Mouse (Mus musculus): ENCODE measurements around the gene Per2. TPM values are rescaled to one million over a fixed set of nuclear protein-coding genes. Genes with fewer than 3 reads are reported as not detected.

The Per2 gene
- total and polyA plus RNA-seq, 3 experiments, result 2.7 to 5.8 (median 4.7) TPM

DNA sequence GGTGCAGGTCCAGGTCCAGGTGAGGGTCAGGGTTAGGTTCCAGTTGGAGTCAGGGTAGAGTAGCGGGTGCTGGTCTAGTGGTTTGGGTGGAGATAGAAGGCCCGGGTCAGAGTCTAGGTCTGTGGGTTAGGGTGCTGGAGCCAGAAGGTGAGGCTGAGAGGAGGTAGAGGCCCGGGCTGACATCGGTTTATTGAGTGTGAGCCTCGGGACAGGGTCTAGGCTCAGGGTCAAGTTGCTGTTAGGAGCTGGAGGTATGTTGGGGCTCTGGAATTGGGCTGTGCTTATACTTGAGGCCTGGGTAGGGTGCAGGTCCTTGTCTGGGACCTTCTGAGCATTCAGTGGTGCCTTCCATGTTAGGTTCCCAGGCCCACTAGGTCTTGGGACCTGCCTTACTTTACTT, 36.2 kb upstream of the Per2 start:
- H3K27ac ChIP-seq (ENCODE audit: insufficient read depth, low read depth), result no peak overlapping the region
- peaks cover 3 to 26% of the 10 kb centered on the region in 2 experiments for H3K36me3 ChIP-seq (replicated peaks in 1 of 2; ENCODE audit: control insufficient read depth in 1 of 2, insufficient read depth in 1 of 2, low read length in 1 of 2)
- peak overlapping the region; percentile 77 for H3K4me2 ChIP-seq (ENCODE audit: insufficient read depth, low read depth, poor library complexity, severe bottlenecking)
- H3K9me3 ChIP-seq (replicated peaks; ENCODE audit: low read length), result no peaks in the 10 kb centered on the region
- H3K4me1 ChIP-seq (ENCODE audit: control insufficient read depth in 1 of 2, insufficient read depth in 2 of 2), result peaks cover 6 to 21% of the 10 kb centered on the region in 2 experiments
- dilution Hi-C loops (cut with MboI; ENCODE audit: extremely low pct_ligation_motif_present, extremely low pct_unique_long_range_greater_than_20kb, low sequenced_read_pairs), result no loop called here
- H3K79me2 ChIP-seq (replicated peaks; ENCODE audit: control insufficient read depth, extremely low read depth, insufficient read depth, poor library complexity, severe bottlenecking), result no peaks in the 10 kb centered on the region
- H3K4me3 ChIP-seq (replicated peaks in 1 of 3; ENCODE audit: low read depth in 2 of 3, low read length in 2 of 3, poor library complexity in 1 of 3), result peak overlapping the region; percentile 79 to 96 (median 85)
- no peak for DNase-seq (ENCODE audit: extremely low read depth)
- peaks cover 14% of the 10 kb centered on the region for H3K27me3 ChIP-seq (replicated peaks)
- in situ Hi-C loops (cut with MboI; ENCODE audit: low pct_ligation_motif_present, low pct_unique_long_range_greater_than_20kb, low sequenced_read_pairs), result no loop called here
- peak overlapping the region; percentile 66 for H3K9ac ChIP-seq (ENCODE audit: insufficient read depth, low read depth)
- TF ChIP-seq UBTF (IDR thresholded peaks at IDR 0.05; ENCODE audit: low read depth, low read length), result no peak
- no peak for TF ChIP-seq PAX5 (IDR thresholded peaks at IDR 0.05; ENCODE audit: low read length)
- no peak for TF ChIP-seq RCOR1 (conservative IDR thresholded peaks at IDR 0.05; ENCODE audit: low read depth, low read length)
- no peak for TF ChIP-seq KAT2A (IDR thresholded peaks at IDR 0.05; ENCODE audit: insufficient replicate concordance, low read length)
- TF ChIP-seq E2F4 (IDR thresholded peaks at IDR 0.05; ENCODE audit: insufficient replicate concordance, low read depth, low read length), result no peak
- no peak for TF ChIP-seq USF2 (conservative IDR thresholded peaks at IDR 0.05; ENCODE audit: low read depth, low read length)
- TF ChIP-seq ZKSCAN1 (IDR thresholded peaks at IDR 0.05; ENCODE audit: borderline replicate concordance, low read depth, low read length), result no peak
- TF ChIP-seq SMC3 (IDR thresholded peaks at IDR 0.05; ENCODE audit: low read depth, low read length), result no peak

DNA sequence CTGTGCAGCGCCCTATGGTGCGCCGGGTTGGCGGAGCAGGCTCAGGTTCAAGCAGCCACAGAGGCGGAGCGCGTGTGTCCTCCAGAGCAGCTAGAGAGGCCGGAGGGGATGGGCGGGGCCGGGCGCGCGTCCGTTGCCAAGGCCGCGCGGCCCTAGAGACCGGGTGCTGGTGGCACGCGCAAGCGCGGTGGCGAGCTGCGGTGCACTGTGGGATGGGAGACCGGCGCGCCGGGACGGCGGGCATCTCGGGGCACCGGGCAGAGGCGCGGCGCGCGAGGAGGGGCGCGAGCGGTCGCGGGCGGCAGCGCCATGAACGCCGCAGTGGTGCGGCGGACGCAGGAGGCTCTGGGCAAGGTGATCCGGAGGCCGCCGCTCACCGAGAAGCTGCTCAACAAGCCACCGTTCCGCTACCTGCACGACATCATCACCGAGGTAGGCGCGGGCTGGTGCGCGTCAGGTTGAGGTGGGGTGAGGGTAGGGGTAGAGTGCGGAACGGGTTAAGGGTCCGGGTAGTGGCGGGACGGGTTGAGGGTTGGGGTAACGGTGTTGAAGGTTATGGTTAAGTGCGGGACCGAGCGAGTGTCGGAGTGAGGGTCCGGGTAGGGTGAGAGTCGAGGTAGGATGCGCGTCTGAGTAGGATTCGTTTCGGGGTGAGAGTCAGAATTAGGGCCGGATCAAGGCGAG, 35.5 kb upstream of the Per2 start, which contains the start of gene Traf3ip1:
TSS of gene Traf3ip1 (plus strand) at position 191 of the 684 bp plus-strand sequence.
- DNase-seq (ENCODE audit: extremely low read depth), result peak; percentile 92
- peak within 1 kb of the TSS; percentile 77 for H3K4me2 ChIP-seq (ENCODE audit: insufficient read depth, low read depth, poor library complexity, severe bottlenecking)
- peaks cover 0 to 19% of the 10 kb centered on the region in 2 experiments for H3K36me3 ChIP-seq (replicated peaks in 1 of 2; ENCODE audit: control insufficient read depth in 1 of 2, insufficient read depth in 1 of 2, low read length in 1 of 2)
- H3K79me2 ChIP-seq (replicated peaks; ENCODE audit: control insufficient read depth, extremely low read depth, insufficient read depth, poor library complexity, severe bottlenecking), result no peaks in the 10 kb centered on the region
- peaks cover 6 to 21% of the 10 kb centered on the region in 2 experiments for H3K4me1 ChIP-seq (ENCODE audit: control insufficient read depth in 1 of 2, insufficient read depth in 2 of 2)
- H3K27me3 ChIP-seq (replicated peaks), result peaks cover 14% of the 10 kb centered on the region
- no peak within 1 kb of the TSS for H3K27ac ChIP-seq (ENCODE audit: insufficient read depth, low read depth)
- peak within 1 kb of the TSS; percentile 79 to 96 (median 85) for H3K4me3 ChIP-seq (replicated peaks in 1 of 3; ENCODE audit: low read depth in 2 of 3, low read length in 2 of 3, poor library complexity in 1 of 3)
- no peaks in the 10 kb centered on the region for H3K9me3 ChIP-seq (replicated peaks; ENCODE audit: low read length)
- H3K9ac ChIP-seq (ENCODE audit: insufficient read depth, low read depth), result peak within 1 kb of the TSS; percentile 66
- dilution Hi-C loops (cut with MboI; ENCODE audit: extremely low pct_ligation_motif_present, extremely low pct_unique_long_range_greater_than_20kb, low sequenced_read_pairs) (no loop called here), in situ Hi-C loops (cut with MboI; ENCODE audit: low pct_ligation_motif_present, low pct_unique_long_range_greater_than_20kb, low sequenced_read_pairs) (loop anchor here (5.0 kb wide), 1 partner anchor 67 kb away; no protein-coding TSS in a partner anchor)
- TF ChIP-seq SMC3 (IDR thresholded peaks at IDR 0.05; ENCODE audit: low read depth, low read length) (no peak), RAD21 (IDR thresholded peaks at IDR 0.05; ENCODE audit: low read depth, low read length) (no peak), HCFC1 (IDR thresholded peaks at IDR 0.05; ENCODE audit: low read depth, low read length) (peak; percentile 82), MAZ (IDR thresholded peaks at IDR 0.05; ENCODE audit: low read depth, low read length) (peak; percentile 90), POLR2A (IDR thresholded peaks at IDR 0.05; ENCODE audit: low read depth, low read length) (peak; percentile 85), JUN (IDR thresholded peaks at IDR 0.05; ENCODE audit: insufficient read depth, low read depth, low read length) (no peak), SIN3A (IDR thresholded peaks at IDR 0.05; ENCODE audit: low read length) (peak; percentile 99), NELFE (IDR thresholded peaks at IDR 0.05; ENCODE audit: low read depth, low read length) (peak; percentile 67), ZNF384 (IDR thresholded peaks at IDR 0.05; ENCODE audit: low read depth, low read length) (no peak), EP300 (IDR thresholded peaks at IDR 0.05; ENCODE audit: low read length) (no peak), MAX (IDR thresholded peaks at IDR 0.05; ENCODE audit: low read length) (peak; percentile 67; the same call in 1 of the 2 replicates), TBP (conservative IDR thresholded peaks at IDR 0.05; ENCODE audit: low read depth, low read length) (no peak), CHD2 (IDR thresholded peaks at IDR 0.05; ENCODE audit: low read length) (no peak), ZC3H11A (IDR thresholded peaks at IDR 0.05; ENCODE audit: low read depth, low read length) (no peak), MYC (IDR thresholded peaks at IDR 0.05; ENCODE audit: low read depth, low read length) (peak; percentile 45; the same call in 1 of the 2 replicates), ZMIZ1 (IDR thresholded peaks at IDR 0.05; ENCODE audit: low read depth, low read length) (no peak), GABPA (IDR thresholded peaks at IDR 0.05; ENCODE audit: insufficient replicate concordance, low read depth, low read length) (peak; percentile 61), BHLHE40 (IDR thresholded peaks at IDR 0.05; ENCODE audit: low read depth, low read length) (no peak), MXI1 (IDR thresholded peaks at IDR 0.05; ENCODE audit: low read depth, low read length) (peak; percentile 99), USF2 (conservative IDR thresholded peaks at IDR 0.05; ENCODE audit: low read depth, low read length) (no peak), ELF1 (IDR thresholded peaks at IDR 0.05; ENCODE audit: low read depth, low read length) (peak; percentile 74), CHD1 (IDR thresholded peaks at IDR 0.05; ENCODE audit: low read depth, low read length) (no peak), TCF12 (IDR thresholded peaks at IDR 0.05; ENCODE audit: low read depth, low read length) (peak; percentile 74), ETS1 (conservative IDR thresholded peaks at IDR 0.05; ENCODE audit: low read depth, low read length) (no peak), KAT2A (IDR thresholded peaks at IDR 0.05; ENCODE audit: insufficient replicate concordance, low read length) (peak; percentile 50; the same call in 1 of the 2 replicates), MEF2A (IDR thresholded peaks at IDR 0.05; ENCODE audit: borderline replicate concordance, low read depth, low read length) (peak; percentile 48; the same call in 1 of the 2 replicates)
